Mouse (Mus musculus) neural tube, embryonic 15.5 days (tissue): ENCODE results near the gene Zfp988. TPM values are rescaled to one million over a fixed set of nuclear protein-coding genes. Genes with fewer than 3 reads are reported as not detected.
"Not testable (repeated sequence)": the region's sequence is repeated elsewhere in the genome, so short reads cannot be mapped to it uniquely, and the experiment has no call there.

Source experiments
- ATAC-seq: fragments of 200-750 bp; cut with Nextera tagmentation; 2 replicates; pipeline ENCODE4 v1.8.0; 2017; ENCODE audit warnings: mild to moderate bottlenecking, moderate TSS enrichment, moderate library complexity; ENCODE audit not compliant: low FRiP score
- H3K27ac ChIP-seq: fragments of 300-500 bp; sonication (generic); replicated peaks from 2 replicates; pipeline ENCODE4 v1.5.1; 2015; ENCODE audit warnings: mild to moderate bottlenecking, inconsistent platforms
- H3K27me3 ChIP-seq: fragments of 300-500 bp; sonication (generic); replicated peaks from 2 replicates; pipeline ENCODE4 v1.6.1; 2015; ENCODE audit warnings: inconsistent platforms
- H3K36me3 ChIP-seq: fragments of 300-500 bp; sonication (generic); 2 replicates; pipeline ENCODE4 v1.6.1; 2015; ENCODE audit warnings: inconsistent platforms
- H3K4me1 ChIP-seq: fragments of 300-500 bp; sonication (generic); 2 replicates; pipeline ENCODE4 v1.6.1; 2015; ENCODE audit warnings: inconsistent platforms
- H3K4me2 ChIP-seq: fragments of 300-500 bp; sonication (generic); 2 replicates; pipeline ENCODE4 v1.6.1; 2015; ENCODE audit warnings: inconsistent platforms, mild to moderate bottlenecking, moderate library complexity
- H3K4me3 ChIP-seq: fragments of 300-500 bp; sonication (generic); replicated peaks from 2 replicates; pipeline ENCODE4 v1.5.1; 2015; ENCODE audit warnings: mild to moderate bottlenecking, inconsistent platforms
- H3K9ac ChIP-seq: fragments of 300-500 bp; sonication (generic); replicated peaks from 2 replicates; pipeline ENCODE4 v1.6.1; 2015; ENCODE audit warnings: mild to moderate bottlenecking, inconsistent platforms
- H3K9me3 ChIP-seq: fragments of 300-500 bp; sonication (generic); replicated peaks from 2 replicates; pipeline ENCODE4 v1.6.1; 2016; ENCODE audit warnings: inconsistent platforms
- WGBS: fragments of 180-500 bp; shearing (Covaris S2); methylation state at CpG from one replicate; pipeline ENCODE4 v1.1.7; 2015; ENCODE audit warnings: mixed read lengths; 5-methylcytosine and 5-hydroxymethylcytosine counted together
- polyA plus RNA-seq: library from polyadenylated mRNA; unstranded; fragments of >200 nt; fragmentation: Nextera tagmentation; extraction: Ambion mirVana; gene quantifications from 2 replicates; pipeline ENCODE4 v1.2.1, GENCODE M21; 2015

Gene Zfp988
- polyA plus RNA-seq, 1 experiment from 2014 or later: 0.23 TPM

DNA sequence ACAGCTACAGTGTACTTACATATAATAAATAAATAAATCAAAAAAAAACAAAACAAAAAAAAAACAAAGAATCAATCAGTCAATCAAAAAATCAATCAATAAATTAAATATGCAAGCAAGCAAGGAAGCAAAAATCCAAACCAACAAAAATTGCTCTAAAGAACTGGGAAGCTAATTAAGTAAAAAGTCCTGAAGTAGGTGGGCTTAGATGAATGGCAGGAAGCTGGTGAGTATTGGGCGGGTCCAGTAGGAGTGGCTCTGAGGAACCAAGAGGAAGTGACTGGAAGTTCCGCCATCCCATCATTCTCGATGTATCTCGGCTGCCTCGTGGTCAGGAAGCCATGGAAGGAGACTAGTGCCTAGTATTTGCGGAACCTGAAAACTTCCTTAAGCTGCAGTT lies 55.5 kb downstream of the Zfp988 start, which contains the start of gene Zfp978:
Gene Zfp978 (plus strand): TSS at position 301 of the 400 bp plus-strand sequence.
- no CpG with 5 or more reads among the region's 6 CpGs for WGBS
- H3K27me3 ChIP-seq, H3K4me2 ChIP-seq, H3K9ac ChIP-seq, H3K36me3 ChIP-seq, H3K9me3 ChIP-seq, H3K27ac ChIP-seq, H3K4me1 ChIP-seq, H3K4me3 ChIP-seq, ATAC-seq: not testable (repeated sequence)

DNA sequence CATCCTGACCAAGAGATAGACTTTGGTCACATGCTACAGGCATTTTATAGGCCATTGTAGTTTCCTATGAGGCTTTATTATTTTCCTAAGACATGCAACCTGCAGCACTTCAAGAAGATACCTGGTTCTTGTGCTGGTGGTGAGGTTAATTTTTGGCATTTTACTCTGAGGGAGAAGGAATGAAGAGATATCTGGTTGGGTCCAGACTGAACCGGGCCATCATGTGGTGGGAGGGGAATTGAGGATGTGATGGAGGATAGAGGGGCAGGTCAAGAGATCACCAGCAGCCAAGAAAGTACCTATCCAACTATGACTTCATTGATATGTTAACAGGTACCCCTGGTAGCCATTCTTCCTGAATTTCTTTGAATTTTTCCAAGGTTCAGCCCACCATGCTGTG lies 56.4 kb downstream of the Zfp988 start:
- not testable (repeated sequence) for H3K36me3 ChIP-seq, H3K4me3 ChIP-seq, H3K27ac ChIP-seq, H3K4me1 ChIP-seq, H3K4me2 ChIP-seq, H3K9me3 ChIP-seq, H3K9ac ChIP-seq, ATAC-seq, H3K27me3 ChIP-seq
- WGBS: no CpG with 5 or more reads among the region's 1 CpGs

DNA sequence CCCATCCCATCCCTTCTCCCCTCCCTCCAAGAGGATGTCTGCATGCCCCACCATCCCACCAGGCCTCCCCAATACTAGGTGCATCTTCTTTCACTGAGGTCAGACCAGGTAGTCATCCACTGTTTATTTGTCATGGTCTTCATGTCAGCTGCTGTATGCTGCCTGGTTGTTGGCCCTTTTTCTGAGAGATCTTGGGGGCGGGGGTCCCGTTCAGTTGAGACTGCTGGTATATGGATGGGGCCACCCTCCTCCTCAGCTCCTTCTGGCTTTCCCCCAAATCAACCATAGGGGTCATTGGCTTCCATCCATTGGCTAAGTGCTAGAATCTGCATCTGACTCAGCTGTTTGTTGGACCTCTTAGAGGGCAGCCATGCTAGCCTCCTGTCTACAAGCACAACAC lies 64.1 kb downstream of the Zfp988 start:
- not testable (repeated sequence) for H3K4me3 ChIP-seq, H3K9me3 ChIP-seq, H3K4me1 ChIP-seq, H3K36me3 ChIP-seq, H3K27me3 ChIP-seq, H3K27ac ChIP-seq, H3K9ac ChIP-seq, H3K4me2 ChIP-seq, ATAC-seq
- no CpG with 5 or more reads among the region's 2 CpGs for WGBS

DNA sequence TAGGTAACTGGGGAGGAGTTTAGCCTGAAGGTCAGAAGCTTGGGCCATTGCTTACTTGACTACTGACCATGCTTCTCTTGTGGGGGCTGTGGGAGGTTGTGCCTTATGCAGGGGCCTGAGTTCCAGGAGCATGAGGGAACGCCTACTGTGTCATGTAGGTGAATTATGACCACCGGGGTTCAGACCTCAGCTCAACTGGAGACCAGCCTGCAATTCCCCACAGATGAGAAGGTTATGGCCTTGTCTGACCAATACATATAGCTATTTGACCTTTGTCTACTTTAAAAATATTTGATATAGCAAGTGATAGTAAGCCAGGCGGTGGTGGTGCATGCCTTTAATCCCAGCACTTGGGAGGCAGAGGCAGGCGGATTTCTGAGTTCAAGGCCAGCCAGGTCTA lies 77.7 kb downstream of the Zfp988 start:
- H3K9ac ChIP-seq, H3K4me1 ChIP-seq, H3K4me3 ChIP-seq, H3K4me2 ChIP-seq, H3K9me3 ChIP-seq, ATAC-seq, H3K27ac ChIP-seq, H3K27me3 ChIP-seq, H3K36me3 ChIP-seq: not testable (repeated sequence)
- 87% methylated on average over 4 of the region's 4 CpGs for WGBS

Other genes with a start within 250 kb of the Zfp988 start
- 4.4 and 5.8 TPM in 2 replicates for gene Zfp991, start 173.6 kb upstream of the Zfp988 start, polyA plus RNA-seq
- not detected in 2 replicates for gene Zfp978, start 55.6 kb downstream of the Zfp988 start, polyA plus RNA-seq
- gene Zfp982, start 186.7 kb downstream of the Zfp988 start, polyA plus RNA-seq: 5.8 and 5.9 TPM in 2 replicates
- gene Gm16503, start 234.5 kb downstream of the Zfp988 start, polyA plus RNA-seq: 0.75 and 1.2 TPM in 2 replicates
- gene Zfp985, start 247.6 kb downstream of the Zfp988 start, polyA plus RNA-seq: 0.08 and 0.10 TPM in 2 replicates